Mouse (Mus musculus) hindbrain, embryonic 14.5 days (tissue): ENCODE data around the gene Catsperg1. TPM values are rescaled to one million over a fixed set of nuclear protein-coding genes. Genes with fewer than 3 reads are reported as not detected.

Experiments used
- ATAC-seq: fragments of 200-750 bp; cut with Nextera tagmentation; 2 replicates; pipeline ENCODE4 v1.8.0; 2017; ENCODE audit warnings: moderate number of reproducible peaks, mild to moderate bottlenecking, moderate TSS enrichment, moderate library complexity; ENCODE audit not compliant: low FRiP score
- DNase-seq: peaks from one replicate; pipeline ENCODE4 v3.0.0-alpha.2; 2015; ENCODE audit warnings: low spot score
- H3K27ac ChIP-seq: fragments of 300-500 bp; sonication (generic); 2 replicates; pipeline ENCODE4 v1.5.1; 2014; ENCODE audit warnings: mild to moderate bottlenecking, moderate library complexity
- H3K27me3 ChIP-seq: fragments of 300-500 bp; sonication (generic); 2 replicates; pipeline ENCODE4 v1.6.1; 2014; ENCODE audit warnings: mild to moderate bottlenecking, low read length, mixed read lengths; ENCODE audit not compliant: control insufficient read depth, insufficient read depth
- H3K36me3 ChIP-seq: fragments of 300-500 bp; sonication (generic); replicated peaks from 2 replicates; pipeline ENCODE4 v1.6.1; 2014; ENCODE audit not compliant: control insufficient read depth, insufficient read depth
- H3K4me1 ChIP-seq: fragments of 300-500 bp; sonication (generic); replicated peaks from 2 replicates; pipeline ENCODE4 v1.6.1; 2014; ENCODE audit warnings: antibody characterized with exemption, low read length, mixed read lengths; ENCODE audit not compliant: control insufficient read depth, insufficient read depth
- H3K4me2 ChIP-seq: fragments of 300-500 bp; sonication (generic); replicated peaks from 2 replicates; pipeline ENCODE4 v1.6.1; 2014; ENCODE audit warnings: mild to moderate bottlenecking, moderate library complexity
- H3K4me3 ChIP-seq: fragments of 300-500 bp; sonication (generic); replicated peaks from 2 replicates; pipeline ENCODE4 v1.5.1; 2014; ENCODE audit warnings: mild to moderate bottlenecking, low read length
- H3K9ac ChIP-seq: fragments of 300-500 bp; sonication (generic); 2 replicates; pipeline ENCODE4 v1.6.1; 2014
- H3K9me3 ChIP-seq: fragments of 300-500 bp; sonication (generic); 2 replicates; pipeline ENCODE4 v1.6.1; 2016; ENCODE audit warnings: low read length; ENCODE audit not compliant: control insufficient read depth
- WGBS: fragments of 180-500 bp; shearing (Covaris S2); extraction: QIAGEN DNeasy Blood & Tissue Kit; methylation state at CpG from one replicate; pipeline ENCODE4 v1.1.7; 2014; 5-methylcytosine and 5-hydroxymethylcytosine counted together
- polyA plus RNA-seq: library from polyadenylated mRNA; unstranded; fragments of >200 nt; fragmentation: Nextera tagmentation; extraction: Ambion mirVana; gene quantifications from 2 replicates; pipeline ENCODE4 v1.2.1, GENCODE M21; 2014

The Catsperg1 gene
- polyA plus RNA-seq, 1 experiment from 2014 or later, result 3.3 TPM

GRCm38 (mm10) chr7:29134230-29134629 lies 79.6 kb downstream of the Catsperg1 start:
- Histone ChIP-seq H3K9me3 (no peaks in the 10 kb centered on the region), H3K4me2 (peak overlapping the region; percentile 46), H3K4me3 (peak overlapping the region; percentile 19; the same call in 1 of the 2 replicates), H3K36me3 (no peaks in the 10 kb centered on the region), H3K27me3 (peaks cover 20% of the 10 kb centered on the region), H3K4me1 (no peaks in the 10 kb centered on the region; the same call in 1 of the 2 replicates), H3K9ac (no peak overlapping the region; the same call in 1 of the 2 replicates), H3K27ac (no peak overlapping the region)
- DNase-seq (no peak), ATAC-seq (no peak)
- 9% methylated on average over 4 of the region's 4 CpGs for WGBS

Other genes with a start within 250 kb of the Catsperg1 start
- 291 and 321 TPM in 2 replicates for gene Eif3k, start 232.2 kb downstream of the Catsperg1 start, polyA plus RNA-seq
- 8.6 and 10.4 TPM in 2 replicates for gene Map4k1, start 232.0 kb downstream of the Catsperg1 start, polyA plus RNA-seq
- gene Ryr1, start 88.9 kb downstream of the Catsperg1 start, polyA plus RNA-seq, result 5.1 and 7.6 TPM in 2 replicates
- 0.91 and 1.1 TPM in 2 replicates for gene Rasgrp4, start 79.2 kb downstream of the Catsperg1 start, polyA plus RNA-seq
- 25.8 and 32.8 TPM in 2 replicates for gene Fam98c, start 57.8 kb downstream of the Catsperg1 start, polyA plus RNA-seq
- 0.36 and 1.0 TPM in 2 replicates for gene Ggn, start 43.8 kb downstream of the Catsperg1 start, polyA plus RNA-seq
- 10.3 and 10.5 TPM in 2 replicates for gene Spred3, start 43.6 kb downstream of the Catsperg1 start, polyA plus RNA-seq
- 295 and 302 TPM in 2 replicates for gene Psmd8, start 33.3 kb downstream of the Catsperg1 start, polyA plus RNA-seq
- gene Kcnk6, start 18.5 kb upstream of the Catsperg1 start, polyA plus RNA-seq, result 0.66 and 0.78 TPM in 2 replicates
- gene Yif1b, start 24.3 kb upstream of the Catsperg1 start, polyA plus RNA-seq, result 96.6 and 101 TPM in 2 replicates
- gene 2200002D01Rik, start 34.4 kb upstream of the Catsperg1 start, polyA plus RNA-seq, result 0.61 and 0.67 TPM in 2 replicates
- gene Spint2, start 67.9 kb upstream of the Catsperg1 start, polyA plus RNA-seq, result 71.3 and 73.2 TPM in 2 replicates
- gene Ppp1r14a, start 75.3 kb upstream of the Catsperg1 start, polyA plus RNA-seq, result 2.2 and 3.6 TPM in 2 replicates
- gene Dpf1, start 89.9 kb upstream of the Catsperg1 start, polyA plus RNA-seq, result 160 and 161 TPM in 2 replicates